Mouse (Mus musculus) kidney, adult 2 months (tissue): ENCODE data around the gene Cfap73.

Source experiments
- CTCF ChIP-seq: fragments of 200-500 bp; conservative IDR thresholded peaks from 2 replicates; pipeline ENCODE4 v1.5.1; 2011; ENCODE audit warnings: low read depth, mild to moderate bottlenecking, control low read depth, low read length, moderate library complexity, mixed read lengths; ENCODE audit not compliant: insufficient read depth, insufficient read length
- POLR2A ChIP-seq: fragments of 200-500 bp; IDR thresholded peaks from one replicate; pipeline ENCODE4 v1.6.1; 2011; ENCODE audit warnings: low read depth, low read length, control low read depth

- TF ChIP-seq CTCF: peak; percentile 77
- TF ChIP-seq POLR2A: no peak
These were observed 43.6 kb downstream of the Cfap73 start for GRCm38 (mm10) chr5:120590356-120591010.
